Mouse (Mus musculus): Measurements from ENCODE around the gene Xpnpep2. TPM values are rescaled to one million over a fixed set of nuclear protein-coding genes. Genes with fewer than 3 reads are reported as not detected.

Xpnpep2 gene
- polyA plus RNA-seq, 1 experiment from 2014 or later, result 5.9 TPM

- ATAC-seq (ENCODE audit: insufficient number of reproducible peaks, low FRiP score, low TSS enrichment, low read depth), result no peak
- 67% methylated on average over 4 of the region's 4 CpGs for WGBS
- no peak overlapping the region for H3K27ac ChIP-seq (replicated peaks)
Observed at GRCm38 (mm10) chrX:48094658-48095057, 13.9 kb upstream of the Xpnpep2 start.

GRCm38 (mm10) chrX:48096580-48096979, 11.9 kb upstream of the Xpnpep2 start:
- WGBS, result 76% methylated on average over 8 of the region's 8 CpGs
- Histone ChIP-seq H3K36me3 (no peaks in the 10 kb centered on the region), H3K27ac (replicated peaks) (no peak overlapping the region), H3K27me3 (no peaks in the 10 kb centered on the region), H3K9me3 (replicated peaks) (no peaks in the 10 kb centered on the region), H3K9ac (no peak overlapping the region), H3K4me1 (no peaks in the 10 kb centered on the region), H3K4me3 (replicated peaks) (no peak overlapping the region), H3K4me2 (replicated peaks) (no peak overlapping the region)
- no peak for ATAC-seq (ENCODE audit: insufficient number of reproducible peaks, low FRiP score, low TSS enrichment, low read depth)

More at GRCm38 (mm10) chrX:48094658-48095057, 13.9 kb upstream of the Xpnpep2 start:
- Histone ChIP-seq H3K4me3 (replicated peaks) (no peak overlapping the region), H3K4me1 (no peaks in the 10 kb centered on the region), H3K4me2 (replicated peaks) (no peak overlapping the region), H3K36me3 (no peaks in the 10 kb centered on the region), H3K9ac (no peak overlapping the region), H3K27me3 (no peaks in the 10 kb centered on the region), H3K9me3 (replicated peaks) (no peaks in the 10 kb centered on the region)

- no peaks in the 10 kb centered on the region for H3K4me1 ChIP-seq
- no peak overlapping the region for H3K9ac ChIP-seq
- H3K4me3 ChIP-seq (replicated peaks), result no peak overlapping the region
- no peak overlapping the region for H3K4me2 ChIP-seq (replicated peaks)
- 75% methylated on average over 9 of the region's 9 CpGs for WGBS
- ATAC-seq (ENCODE audit: insufficient number of reproducible peaks, low FRiP score, low TSS enrichment, low read depth), result no peak
- no peaks in the 10 kb centered on the region for H3K36me3 ChIP-seq
- H3K27ac ChIP-seq (replicated peaks), result no peak overlapping the region
- no peaks in the 10 kb centered on the region for H3K27me3 ChIP-seq
- H3K9me3 ChIP-seq (replicated peaks), result no peaks in the 10 kb centered on the region
Observed at GRCm38 (mm10) chrX:48098470-48099129, 9.9 kb upstream of the Xpnpep2 start.

- Histone ChIP-seq H3K27me3 (no peaks in the 10 kb centered on the region), H3K9ac (no peak overlapping the region), H3K4me3 (replicated peaks) (no peak overlapping the region), H3K4me1 (no peaks in the 10 kb centered on the region), H3K27ac (replicated peaks) (no peak overlapping the region), H3K4me2 (replicated peaks) (no peak overlapping the region), H3K36me3 (no peaks in the 10 kb centered on the region), H3K9me3 (replicated peaks) (no peaks in the 10 kb centered on the region)
- ATAC-seq (ENCODE audit: insufficient number of reproducible peaks, low FRiP score, low TSS enrichment, low read depth), result no peak
- WGBS, result 38% methylated on average over 1 of the region's 1 CpGs
Observed at GRCm38 (mm10) chrX:48099871-48100270, 8.7 kb upstream of the Xpnpep2 start.

GRCm38 (mm10) chrX:48103256-48103655, 5.3 kb upstream of the Xpnpep2 start:
- H3K4me1 ChIP-seq, result no peaks in the 10 kb centered on the region
- H3K9me3 ChIP-seq (replicated peaks), result no peaks in the 10 kb centered on the region
- no peak overlapping the region for H3K9ac ChIP-seq
- no peak for ATAC-seq (ENCODE audit: insufficient number of reproducible peaks, low FRiP score, low TSS enrichment, low read depth)
- H3K36me3 ChIP-seq, result no peaks in the 10 kb centered on the region
- no peaks in the 10 kb centered on the region for H3K27me3 ChIP-seq
- no peak overlapping the region for H3K4me3 ChIP-seq (replicated peaks)
- H3K4me2 ChIP-seq (replicated peaks), result no peak overlapping the region
- no peak overlapping the region for H3K27ac ChIP-seq (replicated peaks)
- WGBS, result 79% methylated on average over 3 of the region's 3 CpGs

GRCm38 (mm10) chrX:48104736-48105441, 3.6 kb upstream of the Xpnpep2 start:
- no peak overlapping the region for H3K27ac ChIP-seq (replicated peaks)
- H3K4me1 ChIP-seq, result peaks cover 7% of the 10 kb centered on the region
- H3K9ac ChIP-seq, result no peak overlapping the region
- 81% methylated on average over 7 of the region's 7 CpGs for WGBS
- no peak for ATAC-seq (ENCODE audit: insufficient number of reproducible peaks, low FRiP score, low TSS enrichment, low read depth)
- no peaks in the 10 kb centered on the region for H3K36me3 ChIP-seq
- H3K4me3 ChIP-seq (replicated peaks), result no peak overlapping the region
- no peaks in the 10 kb centered on the region for H3K27me3 ChIP-seq
- H3K4me2 ChIP-seq (replicated peaks), result no peak overlapping the region
- H3K9me3 ChIP-seq (replicated peaks), result no peaks in the 10 kb centered on the region

- H3K36me3 ChIP-seq, result no peaks in the 10 kb centered on the region
- no peak overlapping the region for H3K4me3 ChIP-seq (replicated peaks)
- peaks cover 7% of the 10 kb centered on the region for H3K4me1 ChIP-seq
- no peak overlapping the region for H3K9ac ChIP-seq
- H3K9me3 ChIP-seq (replicated peaks), result no peaks in the 10 kb centered on the region
- no peak for ATAC-seq (ENCODE audit: insufficient number of reproducible peaks, low FRiP score, low TSS enrichment, low read depth)
- H3K4me2 ChIP-seq (replicated peaks), result no peak overlapping the region
- 84% methylated on average over 3 of the region's 3 CpGs for WGBS
- no peak overlapping the region for H3K27ac ChIP-seq (replicated peaks)
- no peaks in the 10 kb centered on the region for H3K27me3 ChIP-seq
Observed at GRCm38 (mm10) chrX:48106226-48106625, 2.3 kb upstream of the Xpnpep2 start.

- 58% methylated on average over 3 of the region's 3 CpGs for WGBS
- H3K9ac ChIP-seq, result no peak overlapping the region
- peaks cover 7% of the 10 kb centered on the region for H3K4me1 ChIP-seq
- H3K27me3 ChIP-seq, result no peaks in the 10 kb centered on the region
- H3K4me3 ChIP-seq (replicated peaks), result no peak overlapping the region
- no peak overlapping the region for H3K4me2 ChIP-seq (replicated peaks)
- H3K27ac ChIP-seq (replicated peaks), result peak overlapping the region; percentile 82
- no peaks in the 10 kb centered on the region for H3K36me3 ChIP-seq
- ATAC-seq (ENCODE audit: insufficient number of reproducible peaks, low FRiP score, low TSS enrichment, low read depth), result no peak
- no peaks in the 10 kb centered on the region for H3K9me3 ChIP-seq (replicated peaks)
Observed at GRCm38 (mm10) chrX:48109316-48109655, 761 bp downstream of the Xpnpep2 start.

- no peaks in the 10 kb centered on the region for H3K9me3 ChIP-seq (replicated peaks)
- no peak overlapping the region for H3K4me3 ChIP-seq (replicated peaks)
- H3K36me3 ChIP-seq, result no peaks in the 10 kb centered on the region
- H3K9ac ChIP-seq, result no peak overlapping the region
- no peak overlapping the region for H3K4me2 ChIP-seq (replicated peaks)
- H3K27me3 ChIP-seq, result no peaks in the 10 kb centered on the region
- no peak for ATAC-seq (ENCODE audit: insufficient number of reproducible peaks, low FRiP score, low TSS enrichment, low read depth)
- no peak overlapping the region for H3K27ac ChIP-seq (replicated peaks)
- H3K4me1 ChIP-seq, result no peaks in the 10 kb centered on the region
Observed at GRCm38 (mm10) chrX:48119294-48119693, 10.8 kb downstream of the Xpnpep2 start.

- Histone ChIP-seq H3K4me2 (replicated peaks) (0 out of 2 replicates have a peak overlapping the region, but pooled peaks have one; percentile 19), H3K4me1 (no peaks in the 10 kb centered on the region), H3K27me3 (no peaks in the 10 kb centered on the region), H3K9ac (no peak overlapping the region), H3K9me3 (replicated peaks) (no peaks in the 10 kb centered on the region), H3K4me3 (replicated peaks) (no peak overlapping the region), H3K27ac (replicated peaks) (no peak overlapping the region), H3K36me3 (no peaks in the 10 kb centered on the region)
- WGBS, result 28% methylated on average over 17 of the region's 17 CpGs
- no peak for ATAC-seq (ENCODE audit: insufficient number of reproducible peaks, low FRiP score, low TSS enrichment, low read depth)
Observed at GRCm38 (mm10) chrX:48124132-48125071, 15.9 kb downstream of the Xpnpep2 start.

GRCm38 (mm10) chrX:48126903-48127476, 18.5 kb downstream of the Xpnpep2 start:
- 59% methylated on average over 6 of the region's 6 CpGs for WGBS
- Histone ChIP-seq H3K27ac (replicated peaks) (no peak overlapping the region), H3K27me3 (no peaks in the 10 kb centered on the region), H3K9ac (no peak overlapping the region), H3K9me3 (replicated peaks) (no peaks in the 10 kb centered on the region), H3K4me3 (replicated peaks) (no peak overlapping the region), H3K4me1 (no peaks in the 10 kb centered on the region), H3K4me2 (replicated peaks) (no peak overlapping the region), H3K36me3 (no peaks in the 10 kb centered on the region)
- ATAC-seq (ENCODE audit: insufficient number of reproducible peaks, low FRiP score, low TSS enrichment, low read depth), result 0 out of 2 replicates have a peak, but pooled peaks have one; percentile 34

All from embryonic facial prominence, embryonic 15.5 days (tissue).